Mouse (Mus musculus) hindbrain, embryonic 13.5 days (tissue): Measurements from ENCODE around the gene BC004004. TPM values are rescaled to one million over a fixed set of nuclear protein-coding genes. Genes with fewer than 3 reads are reported as not detected.

Experiments used
- ATAC-seq: fragments of 200-750 bp; cut with Nextera tagmentation; 2 replicates; pipeline ENCODE4 v1.8.0; 2017; ENCODE audit warnings: moderate TSS enrichment; ENCODE audit not compliant: low FRiP score
- H3K27ac ChIP-seq: fragments of 300-500 bp; sonication (generic); 2 replicates; pipeline ENCODE4 v1.5.1; 2015; ENCODE audit warnings: inconsistent platforms, mild to moderate bottlenecking, moderate library complexity
- H3K27me3 ChIP-seq: fragments of 300-500 bp; sonication (generic); 2 replicates; pipeline ENCODE4 v1.6.1; 2015; ENCODE audit warnings: mild to moderate bottlenecking, inconsistent platforms
- H3K36me3 ChIP-seq: fragments of 300-500 bp; sonication (generic); 2 replicates; pipeline ENCODE4 v1.6.1; 2015; ENCODE audit warnings: mild to moderate bottlenecking, inconsistent platforms
- H3K4me1 ChIP-seq: fragments of 300-500 bp; sonication (generic); replicated peaks from 2 replicates; pipeline ENCODE4 v1.6.1; 2015; ENCODE audit warnings: inconsistent platforms
- H3K4me2 ChIP-seq: fragments of 300-500 bp; sonication (generic); 2 replicates; pipeline ENCODE4 v1.6.1; 2015; ENCODE audit warnings: inconsistent platforms, mild to moderate bottlenecking, moderate library complexity
- H3K4me3 ChIP-seq: fragments of 300-500 bp; sonication (generic); 2 replicates; pipeline ENCODE4 v1.5.1; 2015; ENCODE audit warnings: mild to moderate bottlenecking, inconsistent platforms
- H3K9ac ChIP-seq: fragments of 300-500 bp; sonication (generic); 2 replicates; pipeline ENCODE4 v1.6.1; 2015; ENCODE audit warnings: mild to moderate bottlenecking, inconsistent platforms
- H3K9me3 ChIP-seq: fragments of 300-500 bp; sonication (generic); 2 replicates; pipeline ENCODE4 v1.6.1; 2016; ENCODE audit warnings: inconsistent platforms
- WGBS: fragments of 180-500 bp; shearing (Covaris S2); methylation state at CpG from one replicate; pipeline ENCODE4 v1.1.7; 2015; 5-methylcytosine and 5-hydroxymethylcytosine counted together
- polyA plus RNA-seq: library from polyadenylated mRNA; unstranded; fragments of >200 nt; fragmentation: Nextera tagmentation; extraction: Ambion mirVana; gene quantifications from 2 replicates; pipeline ENCODE4 v1.2.1, GENCODE M21; 2015

BC004004 gene
- polyA plus RNA-seq = 108 and 111 TPM in 2 replicates

DNA sequence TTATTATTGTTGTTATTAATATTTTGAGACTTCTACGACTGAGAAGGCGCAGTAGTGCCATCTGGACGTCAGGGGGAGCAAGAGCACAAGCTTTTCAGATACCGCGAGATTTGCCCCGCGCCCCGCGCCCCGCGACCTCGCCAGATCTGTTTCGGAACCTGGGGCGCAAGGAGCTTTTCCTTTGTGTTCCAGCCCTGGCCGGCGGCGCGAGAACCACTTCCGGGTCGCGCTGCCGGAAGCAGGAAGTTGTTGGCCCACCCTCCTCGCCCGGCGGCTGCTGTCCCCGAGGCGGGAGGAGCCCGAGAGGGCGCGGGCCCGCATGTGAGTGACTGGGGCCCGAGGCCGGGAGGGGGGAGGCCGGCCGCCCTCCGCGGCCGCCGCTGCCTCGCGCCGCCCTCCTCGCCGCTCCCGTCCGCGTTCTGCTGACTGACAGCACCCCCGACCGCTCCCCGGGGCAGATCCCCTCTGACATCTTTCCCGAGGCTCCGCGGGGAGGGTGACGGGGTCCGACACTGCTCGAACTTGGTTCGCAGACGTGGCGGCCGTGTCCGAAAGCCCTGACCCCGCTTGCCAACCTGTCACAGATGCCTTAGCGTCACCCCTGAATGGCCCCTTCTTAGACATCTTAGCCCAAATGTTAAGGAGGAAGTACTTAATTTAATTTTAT is at the start of gene BC004004:
BC004004 (plus strand) TSS at position 107 of the 667 bp plus-strand sequence.
- Histone ChIP-seq H3K27me3 (no peaks in the 10 kb centered on the region), H3K36me3 (no peaks in the 10 kb centered on the region), H3K9me3 (no peaks in the 10 kb centered on the region), H3K4me1 (peaks cover 35% of the 10 kb centered on the region), H3K4me2 (peak within 1 kb of the TSS; percentile 72), H3K27ac (peak within 1 kb of the TSS; percentile 92), H3K9ac (peak within 1 kb of the TSS; percentile 98), H3K4me3 (peak within 1 kb of the TSS; percentile 88)
- WGBS = under 1% methylated on average over 42 of the region's 63 CpGs
- ATAC-seq = peak; percentile 92

DNA sequence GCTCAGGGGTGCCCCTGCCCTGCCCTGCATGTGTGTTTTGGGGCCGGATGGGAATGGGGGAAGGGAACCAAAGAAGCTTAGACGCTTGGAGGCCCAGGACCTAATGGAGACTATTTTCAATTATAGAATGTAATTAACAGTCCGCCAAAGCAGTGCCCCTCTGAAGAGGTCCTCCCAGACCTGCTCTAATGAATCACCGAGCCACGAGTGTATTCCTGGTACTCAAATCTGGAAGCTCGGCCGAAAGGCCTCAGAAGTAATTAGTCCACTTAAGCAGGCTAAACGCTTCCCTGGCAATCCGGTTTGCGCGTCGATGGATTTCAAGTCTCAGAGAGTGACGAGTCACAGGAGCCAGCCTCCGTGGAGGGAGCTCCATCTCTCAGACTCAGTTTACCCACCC is 48.0 kb upstream of the BC004004 start:
- Histone ChIP-seq H3K36me3 (no peaks in the 10 kb centered on the region), H3K4me2 (no peak overlapping the region), H3K9me3 (no peaks in the 10 kb centered on the region), H3K27ac (peak overlapping the region; percentile 58; the same call in 1 of the 2 replicates), H3K9ac (no peak overlapping the region), H3K4me3 (no peak overlapping the region), H3K4me1 (peaks cover 24% of the 10 kb centered on the region), H3K27me3 (no peaks in the 10 kb centered on the region)
- WGBS = 63% methylated on average over 14 of the region's 14 CpGs
- no peak for ATAC-seq

- WGBS = 83% methylated on average over 10 of the region's 10 CpGs
- Histone ChIP-seq H3K4me3 (no peak overlapping the region), H3K9me3 (no peaks in the 10 kb centered on the region), H3K4me1 (no peaks in the 10 kb centered on the region; the same call in none of the 2 replicates), H3K27ac (no peak overlapping the region), H3K9ac (no peak overlapping the region), H3K27me3 (peaks cover 24% of the 10 kb centered on the region), H3K4me2 (no peak overlapping the region), H3K36me3 (no peaks in the 10 kb centered on the region)
- no peak for ATAC-seq
Observed at GRCm38 (mm10) chr17:29231109-29231508, 37.5 kb upstream of the BC004004 start.

DNA sequence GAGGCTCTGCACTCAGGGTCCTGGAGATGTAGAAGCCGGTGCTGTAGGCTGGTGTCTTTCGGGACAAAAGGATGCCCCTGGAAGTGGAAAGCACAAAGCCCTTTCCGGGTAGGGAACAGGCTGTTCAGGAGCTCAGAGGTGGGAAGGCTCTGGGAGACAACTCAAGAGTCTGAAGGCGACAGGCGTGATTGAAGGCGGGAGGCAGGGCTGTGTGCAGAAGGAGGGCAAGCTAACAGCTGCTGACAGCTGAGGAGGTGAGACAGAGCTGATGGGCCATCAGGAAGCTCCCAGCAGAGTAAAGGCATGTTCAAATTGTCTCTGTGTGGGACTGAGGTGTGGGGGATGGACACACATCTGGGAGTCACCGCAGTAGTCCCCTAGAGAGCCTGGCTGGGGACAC is 32.5 kb upstream of the BC004004 start:
- no peak overlapping the region for H3K4me3 ChIP-seq
- 68% methylated on average over 7 of the region's 7 CpGs for WGBS
- no peak for ATAC-seq

DNA sequence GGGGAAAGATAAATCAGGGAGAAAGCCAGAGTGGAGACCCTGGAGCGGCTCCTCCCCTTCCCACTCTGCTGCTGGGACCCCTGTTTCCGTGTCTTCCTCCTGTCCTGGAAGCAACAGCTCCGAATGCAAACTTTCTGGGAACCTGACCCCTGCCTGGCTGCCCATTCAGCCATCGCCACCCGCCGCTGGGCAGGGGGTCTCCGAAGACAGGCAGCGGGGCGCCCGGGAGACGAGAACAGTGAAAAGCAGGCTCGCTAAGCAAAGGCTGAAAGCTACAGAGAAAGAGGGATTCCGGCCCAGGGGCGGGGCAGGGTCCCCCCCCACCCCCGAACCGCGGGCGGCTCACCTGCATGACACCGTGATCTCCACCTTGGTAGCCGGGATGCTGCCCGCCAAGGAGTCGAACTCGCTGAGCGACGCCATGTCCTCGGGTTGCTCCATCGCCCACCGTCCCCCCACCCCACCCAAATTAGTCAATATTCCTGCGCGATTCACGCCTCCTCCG is 31.3 kb upstream of the BC004004 start:
- H3K9ac ChIP-seq = peak overlapping the region; percentile 79
- no peaks in the 10 kb centered on the region for H3K36me3 ChIP-seq
- H3K9me3 ChIP-seq = no peaks in the 10 kb centered on the region
- H3K27ac ChIP-seq = 0 out of 2 replicates have a peak overlapping the region, but pooled peaks have one; percentile 8
- 1% methylated on average over 32 of the region's 32 CpGs for WGBS
- ATAC-seq = no peak
- H3K4me1 ChIP-seq = peaks cover 24% of the 10 kb centered on the region
- peaks cover 63% of the 10 kb centered on the region for H3K27me3 ChIP-seq
- peak overlapping the region; percentile 65 for H3K4me3 ChIP-seq
- H3K4me2 ChIP-seq = peak overlapping the region; percentile 99

More for the DNA sequence above, 32.5 kb upstream of the BC004004 start:
- Histone ChIP-seq H3K4me2 (peak overlapping the region; percentile 99; the same call in 1 of the 2 replicates), H3K27me3 (peaks cover 63% of the 10 kb centered on the region), H3K9me3 (no peaks in the 10 kb centered on the region), H3K36me3 (no peaks in the 10 kb centered on the region), H3K4me1 (peaks cover 24% of the 10 kb centered on the region), H3K27ac (no peak overlapping the region), H3K9ac (no peak overlapping the region)

DNA sequence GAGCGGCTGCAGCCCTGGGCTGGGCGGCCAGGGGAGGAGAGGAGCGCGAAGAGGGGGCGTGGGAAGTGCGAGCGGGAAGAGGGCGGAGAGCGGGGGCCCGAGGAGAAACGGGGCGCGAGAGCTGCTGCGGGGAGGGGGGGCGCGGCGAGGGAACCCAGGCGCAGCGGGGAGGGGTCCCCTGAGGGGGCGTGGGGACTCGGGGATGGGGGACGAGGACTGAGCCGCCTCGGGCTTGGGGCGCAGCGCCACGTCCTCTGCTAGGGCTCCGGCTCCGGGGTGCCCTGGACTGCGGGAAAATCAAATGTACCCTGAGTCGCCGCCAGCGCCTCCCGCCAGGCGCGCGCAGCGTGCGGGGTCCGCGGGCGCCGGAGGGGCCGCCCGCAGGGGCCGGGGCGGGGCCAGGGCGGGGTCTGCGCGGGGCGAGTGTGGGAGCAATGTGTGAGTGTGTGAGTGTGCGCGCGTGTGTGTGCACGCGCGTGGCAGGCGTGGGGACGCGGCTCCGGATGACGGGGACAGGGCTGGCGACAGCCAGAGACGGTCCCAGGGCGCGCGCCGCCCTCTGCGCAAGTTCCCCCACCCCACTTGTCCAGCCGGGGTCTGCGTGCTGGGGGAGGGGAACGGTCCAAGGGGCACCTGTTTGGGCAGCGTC is 30.7 kb upstream of the BC004004 start, which contains the start of gene Cpne5:
Cpne5 (minus strand) TSS at position 396 of the 649 bp plus-strand sequence.
- under 1% methylated on average over 60 of the region's 73 CpGs for WGBS
- Histone ChIP-seq H3K9ac (peak within 1 kb of the TSS; percentile 79), H3K27ac (0 out of 2 replicates have a peak within 1 kb of the TSS, but pooled peaks have one; percentile 8), H3K36me3 (no peaks in the 10 kb centered on the region), H3K4me1 (peaks cover 30% of the 10 kb centered on the region), H3K27me3 (peaks cover 63% of the 10 kb centered on the region), H3K4me2 (peak within 1 kb of the TSS; percentile 99), H3K4me3 (peak within 1 kb of the TSS; percentile 65), H3K9me3 (no peaks in the 10 kb centered on the region)
- peak; percentile 57 for ATAC-seq

GRCm38 (mm10) chr17:29238421-29238945 is 30.1 kb upstream of the BC004004 start:
- no peaks in the 10 kb centered on the region for H3K36me3 ChIP-seq
- peak overlapping the region; percentile 99 for H3K4me2 ChIP-seq
- WGBS = 3% methylated on average over 23 of the region's 23 CpGs
- peak overlapping the region; percentile 79 for H3K9ac ChIP-seq
- peaks cover 36% of the 10 kb centered on the region for H3K4me1 ChIP-seq
- no peaks in the 10 kb centered on the region for H3K9me3 ChIP-seq
- peak overlapping the region; percentile 65 for H3K4me3 ChIP-seq
- peak; percentile 33 for ATAC-seq
- peaks cover 63% of the 10 kb centered on the region for H3K27me3 ChIP-seq
- H3K27ac ChIP-seq = no peak overlapping the region

DNA sequence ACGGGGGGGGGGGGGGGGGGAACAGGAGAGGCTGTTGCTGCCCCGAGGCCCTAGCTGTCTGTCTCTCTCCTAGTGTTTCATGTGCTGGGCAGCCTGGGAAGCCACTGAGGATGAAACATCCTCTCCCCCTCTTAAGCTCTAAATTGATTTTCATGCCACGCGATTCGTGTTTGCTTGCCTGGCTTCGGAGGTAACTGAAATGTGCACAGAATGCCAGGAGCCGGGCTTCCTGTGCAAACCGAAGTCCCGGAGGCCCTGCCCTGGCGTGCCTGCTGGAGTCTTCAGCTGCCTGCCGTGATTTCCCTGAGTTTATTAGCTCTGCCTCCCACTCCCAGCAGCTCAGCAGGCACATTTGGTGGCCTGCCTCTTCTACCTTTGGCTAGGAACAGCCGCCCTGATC is 23.7 kb upstream of the BC004004 start:
- peaks cover 41% of the 10 kb centered on the region for H3K4me1 ChIP-seq
- H3K9me3 ChIP-seq = no peaks in the 10 kb centered on the region
- 34% methylated on average over 11 of the region's 12 CpGs for WGBS
- no peak overlapping the region for H3K4me2 ChIP-seq
- H3K9ac ChIP-seq = peak overlapping the region; percentile 29; the same call in 1 of the 2 replicates
- peak overlapping the region; percentile 78 for H3K27ac ChIP-seq
- peaks cover 9% of the 10 kb centered on the region for H3K27me3 ChIP-seq
- no peak for ATAC-seq
- peaks cover 14% of the 10 kb centered on the region for H3K36me3 ChIP-seq
- H3K4me3 ChIP-seq = no peak overlapping the region

DNA sequence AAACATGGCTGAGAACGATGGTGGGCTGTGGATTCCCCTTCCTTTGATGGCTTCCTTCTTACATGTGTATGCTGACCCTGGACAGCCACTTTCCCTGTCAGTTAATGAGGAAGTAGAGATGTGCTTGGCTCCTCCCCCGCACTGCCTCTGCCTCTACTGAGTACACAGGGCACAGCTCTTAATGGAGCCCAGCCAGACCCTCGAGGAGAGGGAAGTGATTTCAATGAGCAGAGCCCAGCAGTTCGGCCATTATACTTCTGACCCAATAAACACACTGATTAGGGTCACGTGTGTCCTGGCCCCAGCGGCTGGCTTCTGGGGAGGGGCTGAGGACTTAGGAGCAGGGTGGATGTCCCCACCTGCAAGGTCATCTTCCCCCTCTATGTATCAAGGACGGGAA is 22.9 kb upstream of the BC004004 start:
- no peak overlapping the region for H3K9ac ChIP-seq
- no peaks in the 10 kb centered on the region for H3K9me3 ChIP-seq
- peaks cover 41% of the 10 kb centered on the region for H3K4me1 ChIP-seq
- WGBS = 43% methylated on average over 7 of the region's 7 CpGs
- no peak overlapping the region for H3K4me2 ChIP-seq
- 0 out of 2 replicates have a peak, but pooled peaks have one; percentile 23 for ATAC-seq
- peaks cover under 1% of the 10 kb centered on the region; the same call in 1 of the 2 replicates for H3K27me3 ChIP-seq
- H3K36me3 ChIP-seq = peaks cover 21% of the 10 kb centered on the region
- 0 out of 2 replicates have a peak overlapping the region, but pooled peaks have one; percentile 78 for H3K27ac ChIP-seq
- no peak overlapping the region for H3K4me3 ChIP-seq

GRCm38 (mm10) chr17:29246602-29247001 is 22.0 kb upstream of the BC004004 start:
- H3K27ac ChIP-seq = 0 out of 2 replicates have a peak overlapping the region, but pooled peaks have one; percentile 5

GRCm38 (mm10) chr17:29247881-29248280 is 20.7 kb upstream of the BC004004 start:
- Histone ChIP-seq H3K9me3 (no peaks in the 10 kb centered on the region), H3K36me3 (peaks cover 40% of the 10 kb centered on the region), H3K27ac (no peak overlapping the region), H3K9ac (no peak overlapping the region), H3K4me2 (no peak overlapping the region), H3K27me3 (no peaks in the 10 kb centered on the region), H3K4me3 (no peak overlapping the region), H3K4me1 (peaks cover 53% of the 10 kb centered on the region)
- no peak for ATAC-seq
- 86% methylated on average over 13 of the region's 13 CpGs for WGBS

More at GRCm38 (mm10) chr17:29246602-29247001, 22.0 kb upstream of the BC004004 start:
- Histone ChIP-seq H3K36me3 (peaks cover 30% of the 10 kb centered on the region), H3K4me1 (peaks cover 49% of the 10 kb centered on the region), H3K9me3 (no peaks in the 10 kb centered on the region), H3K9ac (no peak overlapping the region), H3K4me2 (no peak overlapping the region), H3K4me3 (no peak overlapping the region), H3K27me3 (no peaks in the 10 kb centered on the region)
- peak; percentile 37; the same call in 1 of the 2 replicates for ATAC-seq
- 24% methylated on average over 5 of the region's 5 CpGs for WGBS

- no peaks in the 10 kb centered on the region for H3K27me3 ChIP-seq
- WGBS = 59% methylated on average over 9 of the region's 9 CpGs
- no peak overlapping the region for H3K4me2 ChIP-seq
- no peak overlapping the region for H3K9ac ChIP-seq
- peaks cover 49% of the 10 kb centered on the region for H3K36me3 ChIP-seq
- peaks cover 39% of the 10 kb centered on the region for H3K4me1 ChIP-seq
- no peak overlapping the region for H3K27ac ChIP-seq
- no peaks in the 10 kb centered on the region for H3K9me3 ChIP-seq
- no peak for ATAC-seq
- H3K4me3 ChIP-seq = no peak overlapping the region
Observed at GRCm38 (mm10) chr17:29249512-29249911, 19.1 kb upstream of the BC004004 start.
